Comparison of ENCODE assay signal across 8 mouse cellular contexts in genomic region chr4:132767914-132768876, GRCm38 (mm10). TPM values are rescaled to one million over a fixed set of nuclear protein-coding genes. Genes with fewer than 3 reads are reported as not detected.
DNase-seq lines count a peak whose midpoint lies in the region; ATAC-seq lines count a peak whose summit lies in the region.

Rpa2 (plus strand) TSS chr4:132768332.

- peak within 1 kb of the TSS; percentile 73 for H3K9ac ChIP-seq in kidney, embryonic 15.5 days

- H3K4me1 ChIP-seq in heart, embryonic 10.5 days: peaks cover 9% of the 10 kb centered on the region
- H3K4me1 ChIP-seq in kidney, embryonic 15.5 days: peaks cover 9% of the 10 kb centered on the region

- H3K4me2 ChIP-seq in kidney, embryonic 15.5 days: peak within 1 kb of the TSS; percentile 76

- H3K27ac ChIP-seq in heart, embryonic 10.5 days: peak within 1 kb of the TSS; percentile 93
- peak within 1 kb of the TSS; percentile 69 for H3K27ac ChIP-seq in kidney, embryonic 15.5 days

- ATAC-seq in erythroblast, adult 5-6 weeks (replicated peaks; ENCODE audit: low FRiP score, poor library complexity, severe bottlenecking): peak; percentile 96
- peak; percentile 95 for ATAC-seq in kidney, embryonic 15.5 days (replicated peaks; ENCODE audit: low FRiP score)
- peak; percentile 97 for ATAC-seq in monocyte, adult 5-6 weeks (replicated peaks; ENCODE audit: insufficient number of reproducible peaks, low FRiP score, low TSS enrichment, poor library complexity, severe bottlenecking)

- no peaks in the 10 kb centered on the region for H3K9me3 ChIP-seq in heart, embryonic 10.5 days
- no peaks in the 10 kb centered on the region for H3K9me3 ChIP-seq in kidney, embryonic 15.5 days (replicated peaks)

- H3K36me3 ChIP-seq in heart, embryonic 10.5 days: peaks cover 32% of the 10 kb centered on the region
- H3K36me3 ChIP-seq in kidney, embryonic 15.5 days: peaks cover 33% of the 10 kb centered on the region

- no peaks in the 10 kb centered on the region for H3K27me3 ChIP-seq in heart, embryonic 10.5 days (ENCODE audit: insufficient read depth, poor library complexity, severe bottlenecking)
- H3K27me3 ChIP-seq in kidney, embryonic 15.5 days: no peaks in the 10 kb centered on the region

- under 1% methylated on average over 71 of the region's 71 CpGs for WGBS in heart, embryonic 10.5 days
- WGBS in kidney, embryonic 15.5 days: under 1% methylated on average over 71 of the region's 71 CpGs

- DNase-seq in B cell, adult 2 months: peak; percentile 93 to 95
- DNase-seq in brain, adult 2 months (ENCODE audit: low read depth, low spot score): peak; percentile 100
- DNase-seq in heart, embryonic 10.5 days (ENCODE audit: low spot score): peak; percentile 99
- peak; percentile 96 for DNase-seq in liver
- peak; percentile 98 for DNase-seq in spleen, postnatal 4 days (ENCODE audit: low spot score in 2 of 2)

- H3K4me3 ChIP-seq in heart, embryonic 10.5 days: peak within 1 kb of the TSS; percentile 98
- peak within 1 kb of the TSS; percentile 71 for H3K4me3 ChIP-seq in kidney, embryonic 15.5 days (replicated peaks)

RNA-seq across cellular contexts. Expression of gene Rpa2, which starts in this region (rescaled TPM):
- total RNA-seq in erythroblast, adult 5-6 weeks (2015; ENCODE audit: low replicate concordance): 17.3 and 20.6 TPM in 2 replicates
- 30.3 and 36.7 TPM in 2 replicates for total RNA-seq in erythroblast, adult 5-6 weeks (2017; ENCODE audit: low replicate concordance)
- 107 and 131 TPM in 2 replicates for polyA plus RNA-seq in heart, embryonic 10.5 days (2016; fragmentation: Nextera tagmentation; extraction: Ambion mirVana)
- polyA plus RNA-seq in kidney, embryonic 15.5 days (2015; fragmentation: Nextera tagmentation; extraction: Ambion mirVana): 108 and 113 TPM in 2 replicates
- total RNA-seq in monocyte, adult 5-6 weeks (2017): 39.3 to 41.2 TPM (median 40.2 TPM) in 3 replicates

Comparison
In these comparisons a context has a peak if more than half of its experiments do, and no peak if none do; other contexts are left out.
1. Peak in every context shown above with its lines: DNase-seq, ATAC-seq, H3K4me3 ChIP-seq and H3K27ac ChIP-seq.